Mouse (Mus musculus): ENCODE data around the gene Lhfpl5.

GRCm38 (mm10) chr17:28556635-28557396 is 18.6 kb upstream of the Lhfpl5 start:
- TF ChIP-seq CTCF (IDR thresholded peaks at IDR 0.05; ENCODE audit: control insufficient read depth, insufficient read depth, insufficient read length) (no peak), MAX (IDR thresholded peaks at IDR 0.05) (no peak)

All from C2C12 (cell line).